Mouse (Mus musculus) heart, postnatal 36 days (tissue): Measurements from ENCODE around the gene Fam98c. TPM values are rescaled to one million over a fixed set of nuclear protein-coding genes. Genes with fewer than 3 reads are reported as not detected.
A peak's percentile ranks its signal among the peaks of the same experiment; 100 is the strongest.

Source experiments
- DNase-seq, 2 experiments: peaks; one replicate each; pipeline ENCODE4 v3.0.0; 2021 to 2022
- intact Hi-C: fragments of 180-260 bp; cut with DNase I; formaldehyde crosslinking; loops from one replicate; pipeline ENCODE4 v1.15.1; 2025
- total RNA-seq, 2 experiments: library from RNA; stranded (reverse); gene quantifications; 2 replicates each; pipeline ENCODE4 v1.2.3; 2021

Gene Fam98c
- total RNA-seq, 2 experiments from 2014 or later, result 10.6 to 12.0 TPM

DNA sequence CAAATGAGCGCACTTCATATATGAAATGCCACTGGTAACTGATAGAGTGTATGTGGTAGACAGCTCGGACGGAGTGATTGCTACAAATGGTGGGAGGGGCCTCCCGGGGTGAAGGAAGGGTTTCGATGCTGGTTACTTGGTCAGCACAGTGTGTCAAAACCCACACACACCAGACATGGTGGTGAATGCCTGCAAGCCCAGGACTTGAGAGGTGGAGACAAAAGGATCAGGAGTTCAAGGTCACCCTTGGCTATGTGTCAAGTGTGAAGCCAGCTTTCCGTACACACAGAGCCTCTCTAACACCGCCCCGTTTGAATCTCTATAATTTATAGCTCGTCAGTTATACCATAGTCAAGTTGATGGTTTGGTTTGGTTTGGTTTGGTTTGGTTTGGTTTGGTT lies 33.2 kb downstream of the Fam98c start:
- no peak for DNase-seq
- intact Hi-C loops, result no loop called here

DNA sequence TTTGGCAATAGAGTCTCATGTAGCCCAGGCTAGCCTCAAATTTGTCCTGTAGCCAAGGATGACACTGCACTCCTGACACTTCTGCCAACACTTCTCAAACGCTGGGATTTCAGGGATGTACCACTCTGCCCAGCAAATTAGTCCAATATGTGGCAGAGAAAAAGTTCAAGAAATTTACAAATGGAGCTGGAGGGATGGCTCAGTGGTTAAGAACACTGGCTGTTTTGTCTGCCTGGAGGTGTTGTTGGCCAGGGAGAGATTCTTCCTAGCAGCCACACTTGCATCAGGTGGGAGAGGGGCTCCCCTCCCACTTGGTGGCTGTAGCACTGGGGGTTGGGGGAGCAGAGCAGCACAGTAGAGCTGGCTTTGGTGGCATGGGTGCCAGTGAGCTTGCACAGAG lies 36.5 kb downstream of the Fam98c start:
- intact Hi-C loops, result no loop called here
- DNase-seq, result no peak

GRCm38 (mm10) chr7:29118142-29118851 lies 37.7 kb downstream of the Fam98c start:
- no peak for DNase-seq
- intact Hi-C loops, result no loop called here

DNA sequence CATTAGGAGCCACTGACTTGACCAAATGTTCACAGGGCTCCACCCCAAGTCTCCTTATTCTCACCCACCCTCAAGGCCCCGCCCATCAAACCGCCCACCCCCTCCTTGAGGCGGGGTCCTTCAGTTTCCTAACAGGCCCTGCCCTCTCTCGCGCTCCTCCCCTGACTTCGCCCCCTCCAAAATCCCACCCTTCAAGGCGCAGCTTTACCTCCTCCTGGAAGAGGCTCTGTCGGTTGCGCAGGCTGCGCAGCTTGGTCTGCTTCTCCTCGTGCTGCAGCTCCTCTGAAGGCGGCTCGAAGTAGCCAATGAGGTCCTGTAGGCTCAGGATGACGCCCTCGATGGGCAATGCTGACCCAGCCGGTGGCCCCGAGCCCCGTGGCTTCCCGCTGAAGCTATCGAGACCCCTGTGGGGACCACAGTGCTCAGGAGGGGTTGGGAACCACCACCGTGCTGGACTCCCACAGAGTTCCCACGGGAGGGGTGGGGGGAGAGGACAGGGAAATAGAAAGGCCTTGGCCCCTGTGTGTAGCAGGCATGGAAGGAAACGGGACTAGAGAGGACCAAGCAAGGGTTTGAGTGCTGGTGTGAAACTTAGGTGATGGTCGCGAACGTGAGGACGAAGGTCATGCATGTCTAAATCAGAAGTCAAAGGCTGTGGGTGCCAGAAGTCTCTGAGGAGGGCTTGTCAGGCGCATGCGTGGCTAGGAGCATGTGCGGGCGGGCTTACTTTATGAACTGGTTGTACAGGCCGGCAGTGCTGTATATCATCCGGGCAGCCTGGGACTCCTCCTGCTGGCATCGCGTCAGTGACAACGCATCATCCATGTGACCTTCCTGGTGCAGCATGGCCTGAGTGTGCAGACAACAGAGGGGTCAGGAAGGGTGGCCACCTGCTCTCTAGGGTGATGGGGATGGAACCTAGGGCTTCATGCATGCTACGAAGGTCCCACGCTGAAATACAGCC lies 46.8 kb downstream of the Fam98c start:
- DNase-seq, result peak; percentile 31 to 56
- intact Hi-C loops, result no loop called here

Other genes starting within 250 kb of the Fam98c start
- 10 to 100 TPM; 69.4 to 81.8 TPM for gene Actn4, start 193.9 kb downstream of the Fam98c start, total RNA-seq
- 100 to 1,000 TPM; 159 to 163 TPM for gene Eif3k, start 174.4 kb downstream of the Fam98c start, total RNA-seq
- under 1 TPM; 0.61 to 0.81 TPM for gene Map4k1, start 174.2 kb downstream of the Fam98c start, total RNA-seq
- under 1 TPM; 0.03 to 0.08 TPM for gene Ryr1, start 31.1 kb downstream of the Fam98c start, total RNA-seq
- 1 to 10 TPM; 1.4 to 1.5 TPM for gene Rasgrp4, start 21.4 kb downstream of the Fam98c start, total RNA-seq
- gene Ggn, start 14.0 kb upstream of the Fam98c start, total RNA-seq, result under 1 TPM; 0.19 to 0.31 TPM
- gene Spred3, start 14.2 kb upstream of the Fam98c start, total RNA-seq, result under 1 TPM; 0.44 to 0.89 TPM
- gene Psmd8, start 24.5 kb upstream of the Fam98c start, total RNA-seq, result 100 to 1,000 TPM; 130 to 132 TPM
- under 1 TPM; 0.31 to 0.51 TPM for gene Catsperg1, start 57.8 kb upstream of the Fam98c start, total RNA-seq
- gene Kcnk6, start 76.3 kb upstream of the Fam98c start, total RNA-seq, result 1 to 10 TPM; 2.8 to 3.2 TPM
- 10 to 100 TPM; 69.1 to 73.8 TPM for gene Yif1b, start 82.1 kb upstream of the Fam98c start, total RNA-seq
- gene 2200002D01Rik, start 92.2 kb upstream of the Fam98c start, total RNA-seq, result 1 to 10 TPM; 1.9 to 2.0 TPM
- gene Spint2, start 125.7 kb upstream of the Fam98c start, total RNA-seq, result 10 to 100 TPM; 34.8 to 44.9 TPM
- gene Ppp1r14a, start 133.1 kb upstream of the Fam98c start, total RNA-seq, result 10 to 100 TPM in 1 of 2 experiments, 1 to 10 TPM in 1; 9.6 to 10.5 TPM
- under 1 TPM; 0.44 to 0.51 TPM for gene Dpf1, start 147.7 kb upstream of the Fam98c start, total RNA-seq